Mouse (Mus musculus): ENCODE measurements around the gene Bhlha9. TPM values are rescaled to one million over a fixed set of nuclear protein-coding genes. Genes with fewer than 3 reads are reported as not detected.

Bhlha9 gene
- polyA plus RNA-seq (2015; fragmentation: Nextera tagmentation; extraction: Ambion mirVana) = not detected in 2 replicates

DNA sequence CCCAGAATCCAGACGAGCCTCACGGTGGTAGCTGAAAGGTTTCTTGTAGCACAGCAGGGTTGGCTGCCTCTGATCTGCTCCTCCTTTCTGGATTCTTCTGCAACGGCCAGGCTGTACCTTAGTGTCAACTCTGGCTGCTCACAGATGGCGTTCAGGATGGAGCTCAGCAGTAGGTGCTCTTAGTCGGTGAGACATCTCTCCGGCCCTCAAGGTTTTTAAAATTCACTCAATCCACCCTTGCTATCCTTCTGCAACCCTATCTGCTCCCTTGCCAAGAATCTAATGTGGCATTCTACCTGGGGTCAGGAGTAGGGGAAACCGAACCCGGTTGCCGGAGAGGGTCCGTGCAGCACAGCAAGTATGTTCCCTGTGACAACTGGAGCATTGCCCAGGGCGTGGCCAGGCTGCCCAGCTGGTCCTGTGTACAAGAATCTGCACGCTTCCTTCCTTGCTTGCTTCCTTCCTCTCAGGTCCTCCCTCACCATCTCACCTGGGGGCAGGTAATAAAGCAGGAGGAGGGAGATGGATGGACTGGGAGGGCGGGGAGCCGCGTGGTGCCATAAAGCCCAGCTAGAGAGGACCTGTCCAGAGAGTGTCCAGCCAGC, at the start of gene Bhlha9:
TSS of gene Bhlha9 (plus strand) at position 600 of the 605 bp plus-strand sequence.
- DNase-seq (ENCODE audit: low spot score) = no peak

GRCm38 (mm10) chr11:76622566-76623205, 49.6 kb upstream of the Bhlha9 start:
- no peak for DNase-seq (ENCODE audit: low spot score)

GRCm38 (mm10) chr11:76623206-76623961, 48.9 kb upstream of the Bhlha9 start:
- DNase-seq (ENCODE audit: low spot score) = peak; percentile 29

- no peak for DNase-seq (ENCODE audit: low spot score)
These were observed 48.2 kb upstream of the Bhlha9 start for GRCm38 (mm10) chr11:76624071-76624470.

DNA sequence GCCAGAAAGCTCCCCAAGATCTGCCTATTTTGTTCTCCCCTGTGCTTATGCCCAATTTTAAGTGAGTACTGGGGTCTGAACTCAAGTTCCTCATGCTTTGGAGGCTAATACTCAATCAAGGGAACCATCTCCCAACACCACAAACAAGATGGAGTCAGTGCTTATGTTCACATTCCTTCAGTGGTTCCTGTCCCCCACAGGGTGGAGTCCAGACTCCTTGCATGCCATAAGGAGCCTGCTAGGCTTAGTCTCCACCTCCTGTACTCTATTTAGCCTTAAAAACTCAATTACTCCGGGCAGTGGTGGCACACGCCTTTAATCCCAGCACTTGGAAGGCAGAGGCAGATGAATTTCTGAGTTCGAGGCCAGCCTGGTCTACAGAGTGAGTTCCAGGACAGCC, 47.4 kb upstream of the Bhlha9 start:
- no peak for DNase-seq (ENCODE audit: low spot score)

DNA sequence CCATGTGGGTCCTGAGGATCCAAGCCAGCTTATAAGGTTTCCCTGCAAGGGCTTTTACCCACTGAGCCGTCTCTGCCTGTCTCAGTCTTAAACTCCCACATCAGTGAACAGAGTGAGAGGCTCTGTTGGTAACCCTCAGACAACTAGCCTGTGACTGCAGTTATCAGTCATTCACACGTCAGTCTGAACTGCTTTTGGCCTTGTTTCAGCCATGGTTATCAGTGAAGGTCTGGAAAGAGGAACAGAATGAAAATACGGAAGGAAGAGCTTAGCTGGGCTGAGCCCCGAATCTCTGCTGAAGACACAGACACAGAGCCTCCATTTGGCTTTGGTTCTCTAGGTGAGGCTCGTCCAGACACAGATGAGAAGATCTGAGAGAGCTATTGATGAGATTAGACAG, 43.7 kb upstream of the Bhlha9 start:
- DNase-seq (ENCODE audit: low spot score) = no peak

- DNase-seq (ENCODE audit: low spot score) = no peak
These were observed 42.2 kb upstream of the Bhlha9 start for GRCm38 (mm10) chr11:76630023-76630422.

DNA sequence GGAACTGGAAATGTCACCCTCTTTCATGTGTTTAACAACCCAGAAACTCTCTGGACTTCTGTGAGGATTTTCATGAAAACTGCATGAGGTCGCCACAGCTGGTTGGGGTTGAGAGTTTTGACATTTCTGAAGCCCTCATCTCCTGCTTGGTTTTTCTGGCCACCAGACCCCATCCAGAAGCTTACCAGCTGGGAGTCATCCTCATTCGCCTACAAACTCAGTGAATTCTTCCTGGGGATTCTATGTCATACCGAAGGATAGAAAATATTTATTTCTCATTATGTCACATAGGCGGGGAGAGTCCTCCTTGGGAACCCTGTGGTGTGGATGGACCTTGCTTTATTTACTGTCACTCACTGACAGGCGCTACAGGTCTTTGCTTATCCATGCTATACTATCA, 41.8 kb upstream of the Bhlha9 start:
- DNase-seq (ENCODE audit: low spot score) = no peak

- no peak for DNase-seq (ENCODE audit: low spot score)
These were observed 32.8 kb upstream of the Bhlha9 start for GRCm38 (mm10) chr11:76639269-76639985.

GRCm38 (mm10) chr11:76640231-76640630, 32.0 kb upstream of the Bhlha9 start:
- no peak for DNase-seq (ENCODE audit: low spot score)

DNA sequence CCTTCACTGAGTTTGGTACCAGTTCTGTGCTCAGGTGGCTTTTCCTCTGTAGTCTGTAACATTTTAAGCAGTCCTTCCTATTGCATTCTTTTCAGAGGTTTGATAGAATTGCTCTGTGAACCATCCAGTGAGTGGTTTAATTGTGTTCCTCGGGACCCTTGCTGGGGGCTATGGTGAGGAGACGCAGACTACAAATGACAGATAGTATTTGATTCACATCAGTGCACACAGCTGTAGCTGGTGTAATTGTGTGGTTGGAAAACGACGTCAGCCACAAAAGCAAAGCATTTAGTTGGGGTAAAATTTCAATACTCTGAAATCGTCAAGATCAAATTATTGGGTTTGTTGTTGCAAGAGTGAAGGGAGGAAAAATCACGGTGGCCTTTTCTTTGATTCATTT, 28.0 kb upstream of the Bhlha9 start:
- DNase-seq (ENCODE audit: low spot score) = no peak

GRCm38 (mm10) chr11:76645036-76645435, 27.2 kb upstream of the Bhlha9 start:
- DNase-seq (ENCODE audit: low spot score) = no peak

GRCm38 (mm10) chr11:76645955-76646354, 26.3 kb upstream of the Bhlha9 start:
- peak; percentile 85 for DNase-seq (ENCODE audit: low spot score)

GRCm38 (mm10) chr11:76647062-76647461, 25.2 kb upstream of the Bhlha9 start:
- DNase-seq (ENCODE audit: low spot score) = no peak

GRCm38 (mm10) chr11:76647500-76647899, 24.8 kb upstream of the Bhlha9 start:
- peak; percentile 80 for DNase-seq (ENCODE audit: low spot score)

GRCm38 (mm10) chr11:76650862-76651560, 21.3 kb upstream of the Bhlha9 start:
- no peak for DNase-seq (ENCODE audit: low spot score)

DNA sequence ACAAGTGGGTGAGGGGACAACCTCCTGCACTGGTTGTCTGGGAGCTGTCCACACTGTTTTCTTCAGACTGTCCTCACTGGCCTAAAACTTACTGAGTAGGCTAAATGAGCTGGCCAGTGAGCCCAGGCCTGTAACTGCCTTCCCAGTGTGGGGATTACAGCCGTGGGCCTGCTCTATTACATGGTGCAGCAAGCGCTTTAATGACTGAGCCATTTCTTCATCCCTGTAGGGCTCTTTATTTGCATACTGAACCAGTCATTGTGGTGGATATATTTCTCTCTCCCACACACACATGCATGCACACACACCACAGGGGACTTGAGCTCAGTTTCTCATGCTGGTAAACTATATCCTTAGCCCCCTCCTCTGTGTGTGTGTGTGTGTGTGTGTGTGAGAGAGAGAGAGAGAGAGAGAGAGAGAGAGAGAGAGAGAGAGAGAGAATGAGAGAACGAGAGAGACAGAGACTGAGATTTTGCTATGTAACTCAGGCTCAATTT, 19.4 kb upstream of the Bhlha9 start:
- DNase-seq (ENCODE audit: low spot score) = no peak

GRCm38 (mm10) chr11:76655106-76655505, 17.2 kb upstream of the Bhlha9 start:
- DNase-seq (ENCODE audit: low spot score) = peak; percentile 36

- DNase-seq (ENCODE audit: low spot score) = no peak
These were observed 14.8 kb upstream of the Bhlha9 start for GRCm38 (mm10) chr11:76657450-76657970.

DNA sequence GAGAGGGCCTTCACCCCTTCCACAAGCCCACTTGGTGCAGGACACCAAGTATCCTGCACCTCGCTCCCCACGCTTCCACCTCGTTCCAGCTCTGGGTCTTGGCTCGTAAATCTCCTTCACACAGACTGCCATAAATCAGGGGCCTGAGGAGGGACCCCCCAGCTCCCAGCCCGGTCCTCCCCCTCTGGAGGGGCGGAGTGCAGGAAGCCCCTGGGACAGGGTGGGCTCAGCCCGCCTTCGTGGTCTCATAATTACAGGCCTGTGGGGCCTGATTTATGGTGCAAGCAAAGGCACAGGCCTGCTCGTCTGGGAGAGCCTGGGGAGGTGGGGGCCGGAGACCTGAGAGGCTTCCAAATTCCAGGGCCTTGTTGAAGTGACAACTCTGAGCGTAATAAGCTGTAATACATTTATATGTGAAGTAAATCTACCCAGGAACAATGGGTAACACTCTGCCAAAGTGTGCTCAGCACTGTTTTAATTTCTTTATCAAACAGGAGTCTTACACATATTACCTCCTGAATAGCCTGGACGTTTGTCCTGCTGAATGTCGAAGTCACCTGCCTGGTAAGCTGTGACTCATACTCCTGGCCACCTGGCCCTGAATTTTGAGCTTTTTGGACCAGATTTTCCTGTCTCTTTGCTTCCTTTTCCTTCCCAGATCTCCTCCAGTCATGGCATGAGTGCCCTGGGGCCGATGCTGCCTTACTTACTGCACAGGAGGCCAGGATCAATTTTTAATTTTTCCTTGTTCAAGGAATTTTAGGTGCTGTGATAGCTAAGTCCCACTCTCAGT, 12.9 kb upstream of the Bhlha9 start:
- DNase-seq (ENCODE audit: low spot score) = no peak

Measured in thymus, postnatal 0 days (tissue).